Mouse (Mus musculus) cortical plate, adult 2 months (tissue): ENCODE results near the gene Wap.

Source experiments
- CTCF ChIP-seq: fragments of 200-500 bp; IDR thresholded peaks from 2 replicates; pipeline ENCODE4 v1.5.1; 2011; ENCODE audit warnings: mild to moderate bottlenecking, control low read depth, low read length; ENCODE audit not compliant: insufficient read depth; ENCODE audit errors: extremely low read depth
- POLR2A ChIP-seq: fragments of 200-500 bp; IDR thresholded peaks from 2 replicates; pipeline ENCODE4 v1.6.1; 2011; ENCODE audit warnings: mild to moderate bottlenecking, low read length, control low read depth; ENCODE audit not compliant: insufficient read depth; ENCODE audit errors: extremely low read depth

DNA sequence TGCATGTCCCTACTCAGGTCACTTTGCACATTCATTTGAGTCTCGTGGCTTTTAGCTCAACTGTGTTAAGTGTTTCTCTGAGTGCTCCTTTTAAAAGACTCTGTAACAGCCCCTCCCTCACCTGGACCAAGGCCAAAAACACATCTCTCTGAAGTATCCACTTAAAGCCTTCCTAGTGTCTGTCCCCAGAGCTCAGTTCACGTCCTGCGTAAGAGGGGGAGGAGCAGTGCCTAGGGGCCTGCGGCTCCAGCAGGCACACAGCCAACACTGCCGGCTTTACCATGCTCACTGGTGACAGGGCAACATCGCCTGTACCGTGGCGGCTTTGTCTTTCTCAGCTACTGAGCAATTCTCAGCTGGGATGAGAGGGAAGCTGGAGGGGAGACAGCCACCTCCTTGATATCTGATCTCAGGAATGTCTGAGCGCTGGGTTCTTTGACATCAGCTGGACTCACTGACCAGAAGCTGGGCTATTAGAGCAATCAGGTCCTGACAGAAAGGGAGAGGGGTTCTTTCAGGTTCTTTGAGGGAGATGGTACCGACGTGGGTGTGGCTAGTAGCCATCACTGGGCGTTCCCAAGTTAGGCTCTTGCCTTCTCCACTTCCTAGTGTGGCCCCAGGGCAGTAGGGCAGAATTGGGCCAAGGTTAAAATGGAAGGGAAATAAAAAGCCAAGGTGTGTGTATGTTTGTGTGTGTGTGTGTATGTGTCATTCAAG, 34.4 kb downstream of the Wap start:
- TF ChIP-seq CTCF (no peak), POLR2A (peak; percentile 43; the same call in 1 of the 2 replicates)
